Mouse (Mus musculus): ENCODE results near the gene Dzip1. TPM values are rescaled to one million over a fixed set of nuclear protein-coding genes. Genes with fewer than 3 reads are reported as not detected.

The Dzip1 gene
- total RNA-seq (2021) = 13.3 and 13.4 TPM in 2 replicates
- long read RNA-seq, experiment 1, partial matches to known transcripts = 2 of 5 reads
- long read RNA-seq, experiment 1, other reads (novel, unspliced or antisense) = 3 of 5 reads
- long read RNA-seq, experiment 2, partial matches to known transcripts = 2 of 3 reads
- long read RNA-seq, experiment 2, other reads (novel, unspliced or antisense) = 1 of 3 reads

DNA sequence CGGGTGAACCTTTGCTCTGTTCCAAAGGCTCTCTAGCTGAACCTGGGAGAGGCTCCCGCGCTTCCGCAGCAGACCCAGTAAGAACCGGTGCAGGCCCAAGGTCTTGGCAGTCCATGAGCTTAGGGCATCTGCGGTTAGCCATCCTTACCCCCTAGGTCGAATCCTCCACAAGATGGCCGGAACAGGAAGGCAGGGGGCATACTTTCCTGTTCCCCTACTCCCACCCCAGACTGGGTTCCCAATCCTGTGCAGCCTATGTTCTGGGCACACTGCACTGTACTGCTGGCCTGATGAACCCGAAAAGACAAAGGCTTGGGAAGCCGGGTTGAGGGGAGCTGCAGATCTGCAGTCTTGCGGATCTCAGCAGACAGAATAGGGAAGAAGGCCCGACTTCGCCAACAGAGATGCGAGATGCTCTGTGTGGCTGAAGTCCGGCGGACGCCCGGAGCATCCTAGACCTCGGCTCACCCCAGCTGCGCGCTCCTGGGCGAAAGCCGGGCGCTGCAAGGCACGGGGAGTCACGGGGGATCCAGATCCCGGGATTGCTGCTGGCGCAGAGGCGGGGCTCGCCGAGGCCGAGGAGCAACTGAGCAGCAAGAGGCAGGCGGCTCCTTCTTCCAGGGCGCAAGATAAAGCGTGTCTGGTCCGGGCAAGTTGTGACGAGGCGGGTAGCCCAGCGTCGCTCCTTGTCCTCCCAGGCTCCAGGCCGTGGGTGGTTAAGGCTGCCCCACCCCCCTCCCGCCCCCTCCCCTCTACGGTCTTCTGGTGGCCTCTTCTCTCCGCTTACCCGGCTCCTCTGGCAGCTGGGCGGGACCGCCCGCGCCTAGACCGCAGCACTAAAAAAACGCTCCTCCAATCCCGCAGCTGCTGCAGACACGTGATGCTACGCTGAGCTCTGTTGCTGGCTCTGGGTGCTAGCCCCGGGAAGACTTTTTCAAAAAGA is at the start of gene Dzip1:
Gene Dzip1 (minus strand): TSS at position 788 of the 943 bp plus-strand sequence.
- DNase-seq = peak; percentile 82

DNA sequence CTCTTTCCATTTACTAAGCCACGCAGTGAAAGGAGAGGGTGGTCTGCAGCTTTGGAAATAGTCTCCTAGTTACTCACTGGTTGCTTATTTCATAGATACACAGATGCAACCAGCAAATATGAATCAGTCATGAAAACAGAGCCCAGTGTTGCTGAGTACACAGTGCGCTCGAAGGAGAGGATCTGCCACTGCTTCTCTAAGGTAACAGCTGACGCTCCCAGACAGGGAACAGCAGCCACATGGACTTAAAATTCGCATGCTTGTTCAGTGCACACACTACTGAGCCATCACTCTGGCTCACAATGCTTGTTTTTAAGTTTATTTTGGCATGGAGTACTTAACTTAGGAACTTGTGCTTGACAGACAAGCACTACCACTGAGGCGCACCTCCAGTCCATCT is 47.0 kb upstream of the Dzip1 start:
- no peak for DNase-seq

- DNase-seq = no peak
Measured at GRCm38 (mm10) chr14:118967646-118968045, 42.4 kb upstream of the Dzip1 start.

GRCm38 (mm10) chr14:118965356-118966000 is 40.2 kb upstream of the Dzip1 start:
- no peak for DNase-seq

DNA sequence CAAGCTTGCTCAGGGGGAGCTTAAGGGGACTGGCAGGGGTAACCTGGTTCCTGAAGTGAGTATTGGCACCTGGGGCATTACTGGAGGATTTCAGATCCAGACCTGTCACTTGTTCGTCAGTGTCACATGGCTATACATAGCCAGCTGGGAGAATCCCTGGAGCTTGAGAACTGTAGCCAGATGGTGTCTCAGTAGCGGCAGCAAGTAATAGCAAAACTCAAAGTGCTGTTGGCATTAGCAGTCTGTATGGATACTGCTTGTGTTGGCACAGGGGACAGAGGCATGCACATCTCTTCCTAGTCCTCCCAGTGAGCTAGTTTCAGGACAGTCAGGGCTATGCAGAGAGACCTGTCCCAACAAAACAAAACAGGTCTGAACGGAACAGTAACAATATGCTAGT is 32.8 kb upstream of the Dzip1 start:
- no peak for DNase-seq

DNA sequence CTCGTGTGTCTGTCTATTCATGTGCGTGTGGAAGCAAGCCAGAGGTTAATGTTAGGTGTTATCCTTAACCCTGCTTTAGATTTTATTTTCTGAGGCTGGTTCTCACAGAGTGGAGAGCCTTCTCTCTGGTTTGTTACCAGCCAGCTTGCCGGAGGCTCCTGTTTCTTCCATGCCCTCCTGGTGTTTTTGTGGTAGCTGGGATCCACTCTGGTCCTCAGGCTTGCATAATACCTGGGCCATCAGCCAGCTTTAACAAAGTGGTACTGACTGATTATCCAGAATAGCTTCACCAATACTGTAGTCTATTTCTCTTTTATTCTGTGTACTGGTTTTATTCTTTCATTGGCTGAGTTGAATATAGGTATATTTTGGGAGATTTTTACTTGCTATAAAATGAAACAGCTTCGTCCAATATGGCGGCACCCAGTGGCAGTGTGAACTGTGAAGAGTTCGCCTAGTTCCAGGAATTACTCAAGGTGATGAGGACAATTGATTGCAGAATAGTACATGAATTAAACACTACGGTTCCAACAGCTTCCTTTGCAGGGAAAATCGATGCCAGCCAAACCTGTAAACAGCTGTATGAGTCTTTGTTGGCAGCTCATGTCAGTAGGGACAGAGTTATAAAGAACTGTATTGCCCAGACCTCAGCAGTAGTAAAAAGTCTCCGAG is 26.8 kb upstream of the Dzip1 start:
- no peak for DNase-seq

DNA sequence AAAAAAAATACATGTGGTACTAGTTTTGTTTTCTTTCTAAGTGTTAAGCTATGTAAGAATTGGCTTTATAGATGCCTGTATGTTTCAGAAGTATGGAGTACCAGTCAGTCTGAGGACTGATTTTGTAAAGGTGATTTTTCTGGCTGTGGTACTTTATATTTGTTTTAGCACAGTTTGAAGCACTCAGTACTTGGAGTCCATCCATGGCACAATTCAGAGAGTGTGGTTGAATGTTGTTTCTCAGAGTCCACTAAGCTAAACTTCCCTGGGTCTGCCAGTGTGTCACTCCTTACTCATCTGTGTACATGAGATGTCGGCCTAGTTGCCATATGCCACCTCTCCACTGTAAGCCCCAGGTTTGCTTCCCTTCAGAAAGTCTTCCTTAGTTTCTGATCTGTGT is 23.6 kb upstream of the Dzip1 start:
- DNase-seq = no peak

DNA sequence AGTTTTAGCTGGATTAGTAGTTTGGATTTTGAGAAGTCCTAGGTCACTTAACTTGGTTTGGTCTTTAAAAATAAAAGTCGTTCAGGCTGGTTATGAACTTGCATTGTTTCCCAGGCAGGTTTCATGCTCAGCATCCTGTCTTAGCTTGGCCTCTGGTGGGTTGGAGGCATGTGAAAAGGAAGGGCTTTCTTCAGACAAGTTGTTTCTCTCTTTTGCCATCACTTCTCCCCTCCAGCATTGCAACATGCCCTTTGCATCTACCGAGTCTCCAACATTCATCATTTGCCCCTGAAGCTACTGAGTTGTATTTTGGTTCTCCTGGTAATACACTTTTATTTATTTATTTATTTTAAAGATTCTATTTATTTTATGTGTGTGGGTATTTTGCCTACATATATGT is 19.4 kb upstream of the Dzip1 start:
- DNase-seq = no peak

- DNase-seq = peak; percentile 38
Measured at GRCm38 (mm10) chr14:118942076-118942475, 16.8 kb upstream of the Dzip1 start.

- DNase-seq = no peak
Measured at GRCm38 (mm10) chr14:118940796-118941495, 15.7 kb upstream of the Dzip1 start.

- DNase-seq = peak; percentile 38
Measured at GRCm38 (mm10) chr14:118938551-118938950, 13.3 kb upstream of the Dzip1 start.

- DNase-seq = peak; percentile 100
Measured at GRCm38 (mm10) chr14:118937533-118938492, 12.6 kb upstream of the Dzip1 start, which contains the start of gene Dnajc3. TSS of gene Dnajc3 (plus strand) at chr14:118937976.

- no peak for DNase-seq
Measured at GRCm38 (mm10) chr14:118936952-118937351, 11.7 kb upstream of the Dzip1 start.

GRCm38 (mm10) chr14:118936236-118936635 is 11.0 kb upstream of the Dzip1 start:
- no peak for DNase-seq

DNA sequence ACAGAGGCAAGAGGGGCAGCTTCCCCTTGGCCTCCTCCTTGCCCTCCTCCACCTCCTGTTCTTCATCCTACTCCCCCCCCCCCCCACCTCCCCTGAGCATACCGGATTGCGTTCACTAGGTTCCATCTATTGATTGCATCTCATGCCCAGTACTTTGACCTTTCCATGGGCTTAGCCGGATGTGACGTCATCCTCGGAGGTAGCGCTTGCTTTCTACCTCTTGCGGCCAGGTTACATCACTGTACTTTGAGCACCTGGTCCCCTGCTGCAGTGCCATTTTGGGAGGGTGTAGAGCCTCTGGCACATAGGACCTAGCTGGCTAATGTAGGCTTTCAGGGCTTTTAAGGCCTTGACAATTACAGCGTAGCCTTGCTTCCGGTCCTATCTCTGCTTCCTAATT is 9.4 kb upstream of the Dzip1 start:
- DNase-seq = no peak

DNA sequence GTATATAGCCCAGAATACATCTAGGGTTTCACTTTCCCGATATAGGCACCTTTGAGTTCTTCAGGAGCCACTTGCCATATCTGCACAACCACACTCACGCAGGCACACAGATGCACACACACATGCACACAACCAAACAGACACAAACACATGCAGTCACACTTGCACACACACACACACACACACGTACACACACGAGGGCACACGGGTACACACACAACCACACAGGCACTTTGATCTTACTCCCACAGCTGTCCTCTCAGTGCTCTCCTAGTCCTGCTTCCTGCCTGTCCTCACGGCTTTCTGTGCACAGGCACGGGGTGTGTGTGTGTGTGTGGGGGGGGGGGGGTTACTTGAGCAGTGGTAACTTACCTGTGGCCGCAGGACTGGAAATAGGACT is 7.7 kb upstream of the Dzip1 start:
- no peak for DNase-seq

DNA sequence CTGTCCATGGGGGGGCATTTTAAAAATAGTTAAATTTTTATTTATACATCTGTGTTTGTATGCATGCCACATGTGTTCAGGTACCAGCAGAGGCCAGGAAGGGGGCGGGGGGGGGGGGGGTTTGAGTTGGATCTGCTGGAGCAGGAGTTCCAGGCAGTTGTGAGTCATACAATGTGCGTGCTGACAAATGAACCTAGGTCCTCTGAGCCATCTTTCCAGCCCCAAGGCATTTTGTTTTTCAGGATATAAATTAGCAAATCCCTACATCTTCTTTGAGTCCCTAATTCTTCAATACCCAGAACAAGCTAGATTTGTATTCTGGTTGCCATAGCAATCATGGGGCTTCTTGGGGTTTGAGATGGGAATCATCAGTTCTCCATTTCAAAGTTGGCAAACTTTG is 5.9 kb upstream of the Dzip1 start:
- DNase-seq = no peak

GRCm38 (mm10) chr14:118930777-118931176 is 5.5 kb upstream of the Dzip1 start:
- no peak for DNase-seq

DNA sequence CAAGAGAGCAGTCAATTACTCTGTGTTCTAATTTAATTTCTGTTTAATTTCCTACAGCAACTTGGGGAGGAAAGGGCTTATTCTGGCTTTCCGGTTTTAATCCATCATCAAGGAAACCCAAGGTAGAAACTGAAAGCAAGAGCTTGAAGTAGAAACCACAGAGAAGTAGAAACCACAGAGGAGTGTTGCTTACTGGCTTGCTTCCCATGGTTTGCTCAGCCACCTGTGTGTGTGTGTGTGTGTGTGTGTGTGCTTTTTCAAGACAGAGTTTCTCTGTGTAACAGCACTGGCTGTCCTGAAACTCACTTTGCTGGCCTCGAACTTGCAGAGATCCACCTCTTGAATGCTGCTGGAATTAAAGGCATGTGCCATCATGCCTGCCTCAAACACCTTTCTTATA is 4.5 kb upstream of the Dzip1 start:
- no peak for DNase-seq

DNA sequence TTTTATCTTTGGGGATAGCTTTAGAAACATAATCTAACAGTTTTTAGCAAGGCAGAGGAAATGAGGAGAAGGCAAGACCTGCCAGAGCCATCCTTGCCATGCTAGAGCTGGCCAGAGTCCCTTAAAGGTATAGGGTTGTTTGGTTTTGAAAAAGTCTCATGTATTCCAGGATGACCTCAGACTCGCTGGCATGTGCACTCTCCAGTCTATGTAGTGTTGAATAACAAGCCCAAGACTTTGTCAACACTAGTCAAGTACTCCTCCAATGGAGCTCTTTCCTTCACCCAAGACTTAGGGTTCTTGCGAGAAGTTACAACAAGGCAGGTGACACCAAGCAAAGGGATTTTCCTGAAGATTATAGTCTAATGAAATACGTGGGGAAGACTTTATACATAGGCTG is 3.3 kb upstream of the Dzip1 start:
- DNase-seq = no peak

All from adrenal gland, postnatal 14 days (tissue).